8 mouse cellular contexts compared by ENCODE assay signal in the genomic region with DNA sequence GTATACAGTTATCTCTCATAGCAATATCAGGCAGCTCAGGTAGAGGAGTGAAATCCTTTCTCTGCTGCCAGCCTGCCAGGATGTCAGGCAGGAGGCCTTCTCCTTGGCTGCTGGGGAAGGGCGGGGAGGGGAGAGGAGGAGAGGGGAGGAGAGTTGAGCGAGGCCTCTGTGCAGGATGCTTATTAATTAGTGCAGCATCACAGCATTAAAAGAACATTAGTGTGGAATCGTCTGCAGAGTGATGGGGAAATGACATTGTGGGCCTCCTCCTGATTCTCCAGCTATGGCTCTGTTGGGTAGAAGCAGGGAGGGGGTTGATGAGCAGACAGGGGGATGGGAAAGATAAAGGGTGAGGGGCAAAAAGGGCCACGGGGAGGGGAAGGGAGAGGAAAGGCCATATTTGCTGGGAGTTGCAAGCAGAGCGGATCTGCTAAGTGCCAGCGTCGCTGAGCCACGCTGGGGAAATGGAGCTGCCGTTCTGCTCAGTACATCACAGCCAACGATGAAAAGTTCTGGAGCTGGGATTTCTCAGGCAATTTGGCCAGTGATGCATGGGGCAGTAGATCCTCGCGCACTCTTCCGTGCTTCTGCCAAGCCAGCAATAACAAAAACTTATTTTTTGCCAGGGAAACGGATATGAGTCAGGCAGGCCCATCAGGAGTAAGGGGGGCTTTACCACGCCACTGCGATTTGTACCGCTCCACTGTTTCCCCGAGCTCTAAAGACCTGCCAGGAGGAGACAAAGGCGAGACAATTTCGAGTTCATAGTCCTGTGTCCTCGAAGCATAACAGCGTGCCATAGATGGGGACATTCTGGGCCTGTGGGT. TPM values are rescaled to one million over a fixed set of nuclear protein-coding genes. Genes with fewer than 3 reads are reported as not detected.
DNase-seq lines count a peak whose midpoint lies in the region; ATAC-seq and TF ChIP-seq lines count a peak whose summit lies in the region.

No protein-coding gene starts in this region.

- H3K4me2 ChIP-seq in lung, postnatal 0 days (replicated peaks; ENCODE audit: low read depth, low read length) = peak overlapping the region; percentile 22

- H3K36me3 ChIP-seq in embryonic facial prominence, embryonic 10.5 days (replicated peaks) = no peaks in the 10 kb centered on the region
- no peaks in the 10 kb centered on the region for H3K36me3 ChIP-seq in lung, postnatal 0 days (ENCODE audit: insufficient read depth, low read length)

- DNase-seq in 3134 (ENCODE audit: extremely low read depth, insufficient read length, low spot score) = peak; percentile 30
- DNase-seq in embryonic facial prominence, embryonic 10.5 days (ENCODE audit: low spot score) = no peak
- peak; percentile 49 for DNase-seq in heart, postnatal 4 days
- DNase-seq in lung, postnatal 0 days (ENCODE audit: low spot score) = peak; percentile 61
- DNase-seq in T-cell, adult 2 months (ENCODE audit: low spot score) = no peak
- no peak for DNase-seq in right cerebral cortex, postnatal 14 days
- no peak for DNase-seq in embryo, embryonic 9.5 days (ENCODE audit: extremely low spot score)
- no peak for DNase-seq in left cerebral cortex, postnatal 14 days (ENCODE audit: low spot score in 2 of 2)

- no peak overlapping the region for H3K9ac ChIP-seq in lung, postnatal 0 days (replicated peaks; ENCODE audit: low read depth)

- no peak overlapping the region for H3K4me3 ChIP-seq in embryonic facial prominence, embryonic 10.5 days
- H3K4me3 ChIP-seq in lung, postnatal 0 days (ENCODE audit: low read depth, low read length) = no peak overlapping the region

- peak overlapping the region; percentile 66 for H3K27ac ChIP-seq in embryonic facial prominence, embryonic 10.5 days (replicated peaks)
- no peak overlapping the region for H3K27ac ChIP-seq in lung, postnatal 0 days (ENCODE audit: low read length)

- peak; percentile 68 for ATAC-seq in lung, postnatal 0 days

- H3K4me1 ChIP-seq in embryonic facial prominence, embryonic 10.5 days = peaks cover 55% of the 10 kb centered on the region
- H3K4me1 ChIP-seq in lung, postnatal 0 days (ENCODE audit: insufficient read depth, low read depth, low read length) = no peaks in the 10 kb centered on the region

- 48% methylated on average over 22 of the region's 22 CpGs for WGBS in embryonic facial prominence, embryonic 10.5 days
- WGBS in lung, postnatal 0 days = 32% methylated on average over 22 of the region's 22 CpGs

- TF ChIP-seq CTCF in lung, postnatal 0 days (IDR thresholded peaks at IDR 0.05) = no peak

- H3K9me3 ChIP-seq in embryonic facial prominence, embryonic 10.5 days = no peaks in the 10 kb centered on the region
- no peaks in the 10 kb centered on the region for H3K9me3 ChIP-seq in lung, postnatal 0 days (ENCODE audit: low read length)

- intact Hi-C loops in left cerebral cortex, postnatal 14 days (cut with DNase I) = no loop called here

- peaks cover 50% of the 10 kb centered on the region for H3K27me3 ChIP-seq in embryonic facial prominence, embryonic 10.5 days (replicated peaks; ENCODE audit: low read depth, poor library complexity, severe bottlenecking)
- H3K27me3 ChIP-seq in lung, postnatal 0 days (replicated peaks; ENCODE audit: insufficient read depth, low read length) = 0 out of 2 replicates have a peak, but pooled peaks cover 3% of the 10 kb centered on the region

- TF ChIP-seq EP300 in lung, postnatal 0 days (IDR thresholded peaks at IDR 0.05) = no peak

RNA-seq across cellular contexts. Expression of gene Slf2, which starts 30.8 kb away (rescaled TPM):
- 56.3 and 57.8 TPM in 2 replicates for polyA plus RNA-seq in embryonic facial prominence, embryonic 10.5 days (2016; fragmentation: Nextera tagmentation; extraction: Ambion mirVana)
- 10 to 100 TPM; 37.2 to 40.9 TPM for total RNA-seq in heart, postnatal 4 days (2021)
- polyA plus RNA-seq in lung, postnatal 0 days (2015; fragmentation: Nextera tagmentation; extraction: Ambion mirVana) = 10.6 and 11.6 TPM in 2 replicates
- total RNA-seq in left cerebral cortex, postnatal 14 days (2021) = 10 to 100 TPM; 31.8 to 32.2 TPM

Comparison
In these comparisons a context has a peak if more than half of its experiments do, and no peak if none do; other contexts are left out.
1. DNase-seq: peak in 3134 (single experiment), heart, postnatal 4 days (single experiment) and lung, postnatal 0 days (single experiment); none in embryonic facial prominence, embryonic 10.5 days (single experiment), T-cell, adult 2 months (single experiment), right cerebral cortex, postnatal 14 days (single experiment), embryo, embryonic 9.5 days (single experiment) and left cerebral cortex, postnatal 14 days (0 of 2).